Mouse (Mus musculus): Measurements from ENCODE around the gene Krt10. TPM values are rescaled to one million over a fixed set of nuclear protein-coding genes. Genes with fewer than 3 reads are reported as not detected.
A peak's percentile ranks its signal among the peaks of the same experiment; 100 is the strongest.

The Krt10 gene
- polyA plus RNA-seq, 1 experiment from 2014 or later, result 24.0 TPM

- DNase-seq (ENCODE audit: low spot score), result no peak
- H3K27ac ChIP-seq (replicated peaks), result no peak overlapping the region
- H3K36me3 ChIP-seq, result no peaks in the 10 kb centered on the region
- no peaks in the 10 kb centered on the region for H3K9me3 ChIP-seq (replicated peaks)
- H3K27me3 ChIP-seq (ENCODE audit: low read depth, poor library complexity, severe bottlenecking), result peaks cover 9% of the 10 kb centered on the region; the same call in 1 of the 2 replicates
- H3K4me3 ChIP-seq, result no peak overlapping the region
- 81% methylated on average over 3 of the region's 3 CpGs for WGBS
- H3K4me1 ChIP-seq, result peaks cover 18% of the 10 kb centered on the region
These were observed 8.9 kb upstream of the Krt10 start for GRCm38 (mm10) chr11:99398084-99398483.

- no peaks in the 10 kb centered on the region for H3K9me3 ChIP-seq (replicated peaks)
- H3K27me3 ChIP-seq (ENCODE audit: low read depth, poor library complexity, severe bottlenecking), result peaks cover 9% of the 10 kb centered on the region; the same call in 1 of the 2 replicates
- H3K4me3 ChIP-seq, result no peak overlapping the region
- peaks cover 18% of the 10 kb centered on the region for H3K4me1 ChIP-seq
- no peak for DNase-seq (ENCODE audit: low spot score)
- no peaks in the 10 kb centered on the region for H3K36me3 ChIP-seq
- H3K27ac ChIP-seq (replicated peaks), result no peak overlapping the region
- WGBS, result 81% methylated on average over 2 of the region's 2 CpGs
These were observed 7.5 kb upstream of the Krt10 start for GRCm38 (mm10) chr11:99396661-99397060.

- peaks cover 9% of the 10 kb centered on the region; the same call in 1 of the 2 replicates for H3K27me3 ChIP-seq (ENCODE audit: low read depth, poor library complexity, severe bottlenecking)
- 28% methylated on average over 3 of the region's 3 CpGs for WGBS
- peaks cover 18% of the 10 kb centered on the region for H3K4me1 ChIP-seq
- no peak for DNase-seq (ENCODE audit: low spot score)
- H3K27ac ChIP-seq (replicated peaks), result 0 out of 2 replicates have a peak overlapping the region, but pooled peaks have one; percentile 28
- no peaks in the 10 kb centered on the region for H3K9me3 ChIP-seq (replicated peaks)
- H3K36me3 ChIP-seq, result no peaks in the 10 kb centered on the region
- H3K4me3 ChIP-seq, result no peak overlapping the region
These were observed 6.9 kb upstream of the Krt10 start for GRCm38 (mm10) chr11:99396034-99396433.

- peaks cover 16% of the 10 kb centered on the region for H3K4me1 ChIP-seq
- H3K27me3 ChIP-seq (ENCODE audit: low read depth, poor library complexity, severe bottlenecking), result no peaks in the 10 kb centered on the region
- H3K9me3 ChIP-seq (replicated peaks), result no peaks in the 10 kb centered on the region
- WGBS, result 88% methylated on average over 10 of the region's 10 CpGs
- H3K4me3 ChIP-seq, result no peak overlapping the region
- peaks cover 4% of the 10 kb centered on the region; the same call in 1 of the 2 replicates for H3K36me3 ChIP-seq
- H3K27ac ChIP-seq (replicated peaks), result no peak overlapping the region
- no peak for DNase-seq (ENCODE audit: low spot score)
These were observed 3.3 kb upstream of the Krt10 start for GRCm38 (mm10) chr11:99392492-99392891.

GRCm38 (mm10) chr11:99391375-99391774, 2.2 kb upstream of the Krt10 start:
- WGBS, result 87% methylated on average over 6 of the region's 6 CpGs
- Histone ChIP-seq H3K27me3 (ENCODE audit: low read depth, poor library complexity, severe bottlenecking) (no peaks in the 10 kb centered on the region), H3K4me1 (peaks cover 21% of the 10 kb centered on the region), H3K4me3 (no peak overlapping the region), H3K36me3 (peaks cover 4% of the 10 kb centered on the region; the same call in 1 of the 2 replicates), H3K27ac (replicated peaks) (no peak overlapping the region), H3K9me3 (replicated peaks) (no peaks in the 10 kb centered on the region)
- DNase-seq (ENCODE audit: low spot score), result no peak

GRCm38 (mm10) chr11:99390866-99391265, 1.7 kb upstream of the Krt10 start:
- Histone ChIP-seq H3K4me1 (peaks cover 17% of the 10 kb centered on the region), H3K36me3 (peaks cover 4% of the 10 kb centered on the region; the same call in 1 of the 2 replicates), H3K27ac (replicated peaks) (no peak overlapping the region), H3K27me3 (ENCODE audit: low read depth, poor library complexity, severe bottlenecking) (no peaks in the 10 kb centered on the region), H3K4me3 (no peak overlapping the region), H3K9me3 (replicated peaks) (no peaks in the 10 kb centered on the region)
- WGBS, result 81% methylated on average over 7 of the region's 7 CpGs
- DNase-seq (ENCODE audit: low spot score), result no peak

GRCm38 (mm10) chr11:99388661-99389060, 503 bp downstream of the Krt10 start:
- DNase-seq (ENCODE audit: low spot score), result no peak
- H3K9me3 ChIP-seq (replicated peaks), result no peaks in the 10 kb centered on the region
- WGBS, result 92% methylated on average over 18 of the region's 18 CpGs
- no peak overlapping the region for H3K27ac ChIP-seq (replicated peaks)
- no peak overlapping the region for H3K4me3 ChIP-seq
- peaks cover 16% of the 10 kb centered on the region for H3K4me1 ChIP-seq
- peaks cover 9% of the 10 kb centered on the region; the same call in 1 of the 2 replicates for H3K27me3 ChIP-seq (ENCODE audit: low read depth, poor library complexity, severe bottlenecking)
- H3K36me3 ChIP-seq, result peaks cover 4% of the 10 kb centered on the region; the same call in 1 of the 2 replicates

- H3K4me1 ChIP-seq, result peaks cover 16% of the 10 kb centered on the region
- H3K4me3 ChIP-seq, result peak overlapping the region; percentile 75
- H3K36me3 ChIP-seq, result peaks cover 4% of the 10 kb centered on the region; the same call in 1 of the 2 replicates
- 2% methylated on average over 71 of the region's 71 CpGs for WGBS
- peak; percentile 91 for DNase-seq (ENCODE audit: low spot score)
- H3K27me3 ChIP-seq (ENCODE audit: low read depth, poor library complexity, severe bottlenecking), result peaks cover 25% of the 10 kb centered on the region
- peak overlapping the region; percentile 91 for H3K27ac ChIP-seq (replicated peaks)
- H3K9me3 ChIP-seq (replicated peaks), result no peaks in the 10 kb centered on the region
These were observed 3.1 kb downstream of the Krt10 start for GRCm38 (mm10) chr11:99385813-99386721.

GRCm38 (mm10) chr11:99379568-99379967, 9.6 kb downstream of the Krt10 start:
- H3K36me3 ChIP-seq, result no peaks in the 10 kb centered on the region
- no peak overlapping the region for H3K27ac ChIP-seq (replicated peaks)
- DNase-seq (ENCODE audit: low spot score), result peak; percentile 68
- no peaks in the 10 kb centered on the region for H3K9me3 ChIP-seq (replicated peaks)
- 25% methylated on average over 5 of the region's 5 CpGs for WGBS
- H3K4me1 ChIP-seq, result no peaks in the 10 kb centered on the region
- H3K4me3 ChIP-seq, result no peak overlapping the region
- peaks cover 25% of the 10 kb centered on the region for H3K27me3 ChIP-seq (ENCODE audit: low read depth, poor library complexity, severe bottlenecking)

GRCm38 (mm10) chr11:99374803-99375202, 14.4 kb downstream of the Krt10 start, which contains the start of gene Krt28:
Krt28 (minus strand) TSS chr11:99374903.
- no peak within 1 kb of the TSS for H3K4me3 ChIP-seq
- no peak for DNase-seq (ENCODE audit: low spot score)
- WGBS, result 85% methylated on average over 13 of the region's 13 CpGs
- no peaks in the 10 kb centered on the region for H3K36me3 ChIP-seq
- no peaks in the 10 kb centered on the region for H3K27me3 ChIP-seq (ENCODE audit: low read depth, poor library complexity, severe bottlenecking)
- H3K27ac ChIP-seq (replicated peaks), result no peak within 1 kb of the TSS
- no peaks in the 10 kb centered on the region for H3K9me3 ChIP-seq (replicated peaks)
- no peaks in the 10 kb centered on the region for H3K4me1 ChIP-seq

- no peak for DNase-seq (ENCODE audit: low spot score)
- 87% methylated on average over 8 of the region's 8 CpGs for WGBS
- H3K36me3 ChIP-seq, result no peaks in the 10 kb centered on the region
- H3K4me3 ChIP-seq, result no peak overlapping the region
- H3K27me3 ChIP-seq (ENCODE audit: low read depth, poor library complexity, severe bottlenecking), result no peaks in the 10 kb centered on the region
- H3K27ac ChIP-seq (replicated peaks), result no peak overlapping the region
- H3K4me1 ChIP-seq, result no peaks in the 10 kb centered on the region
- no peaks in the 10 kb centered on the region for H3K9me3 ChIP-seq (replicated peaks)
These were observed 19.2 kb downstream of the Krt10 start for GRCm38 (mm10) chr11:99369853-99370451.

- Histone ChIP-seq H3K9me3 (replicated peaks) (no peaks in the 10 kb centered on the region), H3K36me3 (no peaks in the 10 kb centered on the region), H3K27me3 (ENCODE audit: low read depth, poor library complexity, severe bottlenecking) (no peaks in the 10 kb centered on the region), H3K4me3 (no peak overlapping the region), H3K4me1 (no peaks in the 10 kb centered on the region), H3K27ac (replicated peaks) (no peak overlapping the region)
- peak; percentile 26 for DNase-seq (ENCODE audit: low spot score)
- WGBS, result 25% methylated on average over 3 of the region's 3 CpGs
These were observed 19.9 kb downstream of the Krt10 start for GRCm38 (mm10) chr11:99369229-99369628.

GRCm38 (mm10) chr11:99366791-99367190, 22.4 kb downstream of the Krt10 start:
- no peak for DNase-seq (ENCODE audit: low spot score)

More at GRCm38 (mm10) chr11:99366791-99367190, 22.4 kb downstream of the Krt10 start:
- no peak overlapping the region for H3K4me3 ChIP-seq
- 50% methylated on average over 10 of the region's 10 CpGs for WGBS
- H3K4me1 ChIP-seq, result no peaks in the 10 kb centered on the region
- H3K27ac ChIP-seq (replicated peaks), result no peak overlapping the region
- H3K9me3 ChIP-seq (replicated peaks), result no peaks in the 10 kb centered on the region
- H3K27me3 ChIP-seq (ENCODE audit: low read depth, poor library complexity, severe bottlenecking), result no peaks in the 10 kb centered on the region
- H3K36me3 ChIP-seq, result no peaks in the 10 kb centered on the region

Measured in midbrain, embryonic 10.5 days (tissue).